Mouse (Mus musculus) lung, embryonic 14.5 days (tissue): ENCODE measurements around the gene Atxn1l. TPM values are rescaled to one million over a fixed set of nuclear protein-coding genes. Genes with fewer than 3 reads are reported as not detected.

Experiments
- ATAC-seq: fragments of 200-750 bp; cut with Nextera tagmentation; 2 replicates; pipeline ENCODE4 v1.8.0; 2017; ENCODE audit warnings: mild to moderate bottlenecking, moderate TSS enrichment, moderate library complexity; ENCODE audit not compliant: insufficient read depth
- DNase-seq: peaks from one replicate; pipeline ENCODE4 v3.0.0-alpha.2; 2015
- H3K27ac ChIP-seq: fragments of 300-500 bp; sonication (generic); 2 replicates; pipeline ENCODE4 v1.5.1; 2014; ENCODE audit warnings: low read depth, mild to moderate bottlenecking, moderate library complexity
- H3K27me3 ChIP-seq: fragments of 300-500 bp; sonication (generic); 2 replicates; pipeline ENCODE4 v1.6.1; 2014; ENCODE audit warnings: low read length, control low read depth; ENCODE audit not compliant: insufficient read depth
- H3K36me3 ChIP-seq: fragments of 300-500 bp; sonication (generic); 2 replicates; pipeline ENCODE4 v1.6.1; 2014; ENCODE audit warnings: control low read depth; ENCODE audit not compliant: insufficient read depth
- H3K4me1 ChIP-seq: fragments of 300-500 bp; sonication (generic); 2 replicates; pipeline ENCODE4 v1.6.1; 2014; ENCODE audit warnings: antibody characterized with exemption, control low read depth; ENCODE audit not compliant: insufficient read depth
- H3K4me2 ChIP-seq: fragments of 300-500 bp; sonication (generic); 2 replicates; pipeline ENCODE4 v1.6.1; 2014; ENCODE audit warnings: mild to moderate bottlenecking
- H3K4me3 ChIP-seq: fragments of 300-500 bp; sonication (generic); 2 replicates; pipeline ENCODE4 v1.5.1; 2014; ENCODE audit warnings: low read depth, low read length
- H3K9ac ChIP-seq: fragments of 300-500 bp; sonication (generic); 2 replicates; pipeline ENCODE4 v1.6.1; 2014
- H3K9me3 ChIP-seq: fragments of 300-500 bp; sonication (generic); 2 replicates; pipeline ENCODE4 v1.6.1; 2016; ENCODE audit warnings: low read depth, low read length, control low read depth
- CTCF ChIP-seq: IDR thresholded peaks from 2 replicates; pipeline ENCODE4 v1.5.1; 2016; ENCODE audit warnings: antibody characterized with exemption, low read depth
- WGBS: fragments of 180-500 bp; shearing (Covaris S2); extraction: QIAGEN DNeasy Blood & Tissue Kit; methylation state at CpG from one replicate; pipeline ENCODE4 v1.1.7; 2014; 5-methylcytosine and 5-hydroxymethylcytosine counted together
- polyA plus RNA-seq: library from polyadenylated mRNA; unstranded; fragments of >200 nt; fragmentation: Nextera tagmentation; extraction: Ambion mirVana; gene quantifications from 2 replicates; pipeline ENCODE4 v1.2.1, GENCODE M21; 2014

Gene Atxn1l
- 8.4 and 11.2 TPM in 2 replicates for polyA plus RNA-seq

DNA sequence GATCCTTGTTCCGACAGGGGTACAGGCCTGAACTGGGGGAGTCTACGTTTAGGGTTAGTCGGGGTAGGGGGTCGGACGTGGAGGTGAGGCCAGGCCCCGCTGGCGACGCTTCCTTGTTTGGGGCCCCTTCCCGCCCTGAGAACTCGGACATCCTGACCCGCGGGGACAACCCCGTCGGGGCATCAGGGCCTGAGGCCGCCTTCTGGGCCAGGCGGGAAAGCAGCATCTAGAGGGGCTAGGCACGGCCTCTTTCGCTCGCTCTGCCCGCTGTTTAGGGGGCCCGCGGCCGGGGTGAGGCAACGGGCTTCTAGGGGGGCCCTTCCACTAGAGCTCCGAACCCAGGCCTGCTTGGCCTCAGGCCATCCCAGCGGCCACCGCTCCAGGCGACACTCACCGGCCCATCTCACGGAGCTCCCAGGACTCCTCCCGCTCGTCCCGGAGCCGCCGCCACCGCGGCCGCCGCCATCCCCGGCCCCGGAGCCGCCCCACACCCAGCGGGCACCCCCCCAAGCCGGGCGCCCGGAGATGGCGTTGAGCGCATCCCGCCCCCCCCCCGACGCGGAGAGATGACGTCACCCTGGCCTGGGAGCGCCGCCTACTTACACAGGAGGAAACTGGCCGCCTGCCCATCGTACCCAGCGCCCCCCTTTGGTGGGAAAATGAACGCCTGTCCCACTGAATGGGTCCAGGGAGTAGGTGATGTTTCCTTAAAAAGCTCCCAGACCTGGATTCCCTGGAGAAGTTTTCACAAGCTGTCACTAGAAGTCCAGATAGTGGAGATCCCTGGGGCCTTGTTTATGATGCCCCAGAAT, at the start of gene Atxn1l:
TSS of gene Atxn1l (minus strand) at position 503 of the 812 bp plus-strand sequence.
- H3K4me1 ChIP-seq = peaks cover 6% of the 10 kb centered on the region
- peak within 1 kb of the TSS; percentile 96 for H3K9ac ChIP-seq
- under 1% methylated on average over 59 of the region's 59 CpGs for WGBS
- peak within 1 kb of the TSS; percentile 98 for H3K4me3 ChIP-seq
- DNase-seq (peak; percentile 90), ATAC-seq (peak; percentile 94)
- H3K27ac ChIP-seq = peak within 1 kb of the TSS; percentile 76; the same call in 1 of the 2 replicates
- no peaks in the 10 kb centered on the region for H3K9me3 ChIP-seq
- peak within 1 kb of the TSS; percentile 94 for H3K4me2 ChIP-seq
- H3K27me3 ChIP-seq = no peaks in the 10 kb centered on the region
- H3K36me3 ChIP-seq = peaks cover 17% of the 10 kb centered on the region
- peak; percentile 74 for TF ChIP-seq CTCF

DNA sequence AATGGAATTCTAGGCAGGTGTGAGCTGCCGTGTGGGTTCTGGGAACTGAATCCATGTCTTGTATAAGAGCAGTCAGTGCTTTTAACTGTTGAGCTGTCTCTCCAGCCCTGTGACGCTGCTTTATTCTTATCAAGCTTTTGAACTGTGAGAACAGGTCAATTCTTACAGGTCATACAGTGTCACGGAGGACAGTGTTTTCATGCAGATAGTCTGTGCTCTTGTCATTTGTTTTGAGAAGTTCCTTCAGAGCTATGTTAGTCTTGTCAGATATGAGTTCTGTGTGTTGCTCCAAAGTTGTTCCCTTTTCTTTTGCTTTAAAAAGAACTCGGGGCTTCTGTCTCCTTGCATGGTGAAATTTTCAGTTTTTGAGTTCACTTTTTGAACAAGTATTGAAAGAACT, 43.0 kb upstream of the Atxn1l start:
- Histone ChIP-seq H3K27ac (no peak overlapping the region), H3K4me2 (peak overlapping the region; percentile 95), H3K9ac (peak overlapping the region; percentile 23; the same call in 1 of the 2 replicates), H3K9me3 (no peaks in the 10 kb centered on the region), H3K4me3 (peak overlapping the region; percentile 92; the same call in 1 of the 2 replicates), H3K27me3 (no peaks in the 10 kb centered on the region), H3K4me1 (peaks cover 6% of the 10 kb centered on the region), H3K36me3 (no peaks in the 10 kb centered on the region)
- TF ChIP-seq CTCF = no peak
- ATAC-seq (no peak), DNase-seq (no peak)
- 45% methylated on average over 4 of the region's 4 CpGs for WGBS

DNA sequence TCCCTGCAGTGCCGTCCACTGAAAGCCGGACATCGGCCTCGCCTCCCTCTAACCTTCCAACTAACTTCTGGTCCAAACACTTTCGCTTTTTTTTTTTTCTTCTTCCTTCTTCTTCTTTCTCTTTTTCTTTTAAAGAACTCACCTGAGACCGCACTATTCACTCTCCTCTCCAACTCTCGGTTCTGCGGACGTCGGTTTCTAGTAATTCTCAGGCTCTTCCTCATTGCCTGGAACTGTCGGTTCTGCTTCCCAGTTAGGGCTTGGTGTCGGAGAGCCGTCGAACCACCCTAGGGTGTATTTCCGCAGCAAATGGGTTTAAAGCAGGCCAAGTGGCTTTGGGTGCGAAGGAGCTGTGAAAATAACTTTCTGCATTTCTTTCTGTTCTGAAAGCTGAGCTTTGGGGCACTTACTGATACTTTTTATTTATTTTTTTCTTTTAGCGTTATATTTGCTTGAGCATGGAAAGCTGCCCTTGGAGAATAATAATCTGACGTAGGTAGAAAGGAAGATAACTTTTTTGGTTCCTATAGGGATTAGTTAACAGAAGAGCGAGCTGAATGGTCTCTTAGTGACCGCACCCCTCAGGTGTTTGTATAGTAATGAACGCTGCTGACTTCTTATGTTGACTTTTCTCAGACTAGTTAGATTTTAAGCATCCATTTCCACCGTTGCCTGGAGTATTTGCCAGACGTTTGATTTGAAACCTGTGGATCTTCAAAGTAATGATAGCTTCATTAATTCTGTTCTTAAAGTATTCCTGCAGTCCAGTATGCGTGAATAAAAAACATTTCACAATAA, 42.1 kb upstream of the Atxn1l start:
- peaks cover 6% of the 10 kb centered on the region for H3K4me1 ChIP-seq
- peak overlapping the region; percentile 95 for H3K4me2 ChIP-seq
- DNase-seq (peak; percentile 28), ATAC-seq (no peak)
- H3K9me3 ChIP-seq = no peaks in the 10 kb centered on the region
- no peaks in the 10 kb centered on the region for H3K27me3 ChIP-seq
- WGBS = 13% methylated on average over 24 of the region's 24 CpGs
- peak overlapping the region; percentile 93 for H3K9ac ChIP-seq
- H3K4me3 ChIP-seq = peak overlapping the region; percentile 92
- TF ChIP-seq CTCF = no peak
- no peaks in the 10 kb centered on the region for H3K36me3 ChIP-seq
- peak overlapping the region; percentile 97 for H3K27ac ChIP-seq

DNA sequence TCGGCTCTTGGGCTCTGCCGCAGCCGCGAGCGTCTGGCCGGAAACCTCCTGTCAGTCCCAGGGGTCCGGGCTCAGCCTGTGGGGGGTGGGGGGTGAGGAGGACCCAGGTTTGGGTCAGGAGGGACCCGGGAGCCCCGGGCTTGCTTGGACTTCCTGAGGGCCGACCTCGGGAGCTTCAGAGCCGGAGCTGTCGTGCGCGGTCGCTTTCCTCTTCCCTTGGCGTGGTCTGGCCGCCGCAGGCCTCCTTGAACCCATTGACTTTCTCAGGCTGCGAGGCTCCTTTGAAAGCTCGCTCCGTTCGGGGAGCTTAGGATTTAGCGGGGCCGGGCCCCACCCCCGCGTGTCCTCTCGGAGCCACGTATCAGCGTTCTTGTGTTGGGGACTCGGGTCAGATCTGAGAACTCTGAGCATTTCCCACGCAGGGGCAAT, 41.5 kb upstream of the Atxn1l start:
- Histone ChIP-seq H3K4me3 (peak overlapping the region; percentile 92), H3K9me3 (no peaks in the 10 kb centered on the region), H3K36me3 (no peaks in the 10 kb centered on the region), H3K9ac (peak overlapping the region; percentile 93), H3K4me2 (peak overlapping the region; percentile 95), H3K27me3 (no peaks in the 10 kb centered on the region), H3K27ac (peak overlapping the region; percentile 97), H3K4me1 (peaks cover 6% of the 10 kb centered on the region)
- no peak for TF ChIP-seq CTCF
- no peak; the same call in none of the 2 replicates for ATAC-seq
- under 1% methylated on average over 31 of the region's 32 CpGs for WGBS
- DNase-seq = peak; percentile 38

DNA sequence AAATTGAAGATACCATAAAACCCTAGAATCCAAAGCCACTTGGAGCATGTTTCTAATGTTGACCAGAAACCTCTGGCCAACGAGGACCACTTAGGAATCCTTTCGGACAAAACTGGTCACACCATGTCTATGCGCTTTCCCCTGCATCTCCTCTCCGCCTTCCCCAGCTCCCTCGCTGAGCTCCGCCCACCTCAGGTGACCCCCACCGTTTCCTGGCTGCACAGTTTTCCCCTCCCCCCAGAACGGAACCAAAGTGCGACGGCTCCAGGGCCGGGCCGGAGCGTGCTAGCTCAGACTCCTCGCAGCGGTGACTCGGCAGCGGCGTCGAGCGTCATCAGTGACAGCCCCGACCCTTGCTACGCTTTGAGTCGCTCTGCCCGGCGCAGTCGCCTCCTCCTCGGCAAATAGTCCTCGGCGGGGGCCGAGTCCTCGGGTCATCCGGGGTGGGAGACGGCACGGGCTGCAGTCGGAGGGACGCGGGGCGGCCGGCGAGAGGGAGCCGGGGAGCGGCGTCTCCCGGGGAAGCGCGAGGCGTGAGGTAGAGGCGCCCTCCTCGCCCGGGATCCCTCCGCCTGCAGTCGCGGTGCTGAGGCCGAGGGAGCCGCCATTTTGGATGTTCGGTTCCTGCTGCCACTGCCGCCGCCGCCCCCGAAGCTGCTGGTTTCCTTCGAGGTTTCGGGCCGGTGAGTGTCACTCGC, 40.9 kb upstream of the Atxn1l start, which contains the start of gene Ap1g1:
TSS of gene Ap1g1 (plus strand) at position 275 of the 698 bp plus-strand sequence.
- DNase-seq (peak; percentile 99), ATAC-seq (peak; percentile 100)
- no peaks in the 10 kb centered on the region for H3K27me3 ChIP-seq
- under 1% methylated on average over 59 of the region's 64 CpGs for WGBS
- peaks cover 6% of the 10 kb centered on the region for H3K4me1 ChIP-seq
- H3K27ac ChIP-seq = peak within 1 kb of the TSS; percentile 97
- peak within 1 kb of the TSS; percentile 93 for H3K9ac ChIP-seq
- H3K9me3 ChIP-seq = no peaks in the 10 kb centered on the region
- no peaks in the 10 kb centered on the region for H3K36me3 ChIP-seq
- peak within 1 kb of the TSS; percentile 92 for H3K4me3 ChIP-seq
- peak within 1 kb of the TSS; percentile 95 for H3K4me2 ChIP-seq
- TF ChIP-seq CTCF = no peak

- ATAC-seq = no peak
- peaks cover 6% of the 10 kb centered on the region for H3K4me1 ChIP-seq
- no peaks in the 10 kb centered on the region for H3K36me3 ChIP-seq
- H3K27ac ChIP-seq = no peak overlapping the region
- peak overlapping the region; percentile 93 for H3K9ac ChIP-seq
- WGBS = 19% methylated on average over 5 of the region's 5 CpGs
- peak overlapping the region; percentile 92 for H3K4me3 ChIP-seq
- no peaks in the 10 kb centered on the region for H3K27me3 ChIP-seq
- no peak for TF ChIP-seq CTCF
- no peaks in the 10 kb centered on the region for H3K9me3 ChIP-seq
- no peak for DNase-seq
- peak overlapping the region; percentile 95 for H3K4me2 ChIP-seq
Measured at GRCm38 (mm10) chr8:109777851-109778250, 40.3 kb upstream of the Atxn1l start.
